Mouse (Mus musculus): ENCODE measurements around the gene Lrp6.

- TF ChIP-seq CTCF (conservative IDR thresholded peaks at IDR 0.05; ENCODE audit: low read length) (no peak), POU5F1 (IDR thresholded peaks at IDR 0.05; ENCODE audit: borderline replicate concordance, low read length) (no peak), NANOG (IDR thresholded peaks at IDR 0.05; ENCODE audit: borderline replicate concordance, low read length) (no peak)
These were observed 108.4 kb downstream of the Lrp6 start for GRCm38 (mm10) chr6:134458376-134458775.
